Mouse (Mus musculus): Measurements from ENCODE around the gene Ercc5. TPM values are rescaled to one million over a fixed set of nuclear protein-coding genes. Genes with fewer than 3 reads are reported as not detected.

The Ercc5 gene
- total and polyA plus RNA-seq, 2 experiments from 2014 or later: 14.9 to 23.6 TPM

DNA sequence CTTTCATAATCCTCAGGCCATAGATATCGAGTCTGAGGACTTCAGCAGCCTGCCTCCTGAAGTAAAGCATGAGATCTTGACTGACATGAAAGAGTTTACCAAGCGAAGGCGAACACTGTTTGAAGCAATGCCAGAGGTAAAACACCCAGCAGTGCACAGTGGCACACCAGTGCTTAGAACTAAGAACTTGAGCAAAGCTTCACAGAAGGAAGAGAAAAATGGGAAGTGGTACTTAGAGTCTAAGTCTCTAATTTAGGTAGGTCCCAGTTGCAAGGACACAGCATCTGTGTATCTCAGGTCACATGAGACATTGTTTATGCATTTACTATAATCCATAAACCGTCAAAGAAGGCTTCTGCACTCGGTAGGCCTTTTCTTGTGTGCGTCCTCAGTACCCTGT is 14.3 kb downstream of the Ercc5 start:
- peaks cover 61% of the 10 kb centered on the region for H3K36me3 ChIP-seq (ENCODE audit: insufficient read depth, low read length)
- WGBS: 97% methylated on average over 6 of the region's 6 CpGs

GRCm38 (mm10) chr1:44162389-44162788 is 14.8 kb downstream of the Ercc5 start:
- Histone ChIP-seq H3K36me3 (ENCODE audit: insufficient read depth, low read length) (peaks cover 66% of the 10 kb centered on the region), H3K27me3 (ENCODE audit: insufficient read depth, low read length) (no peaks in the 10 kb centered on the region), H3K4me3 (ENCODE audit: low read depth, low read length) (no peak overlapping the region), H3K27ac (ENCODE audit: low read depth, low read length) (no peak overlapping the region), H3K4me2 (ENCODE audit: low read depth, low read length, poor library complexity, severe bottlenecking) (no peak overlapping the region), H3K4me1 (ENCODE audit: insufficient read depth, low read length) (no peaks in the 10 kb centered on the region), H3K9ac (replicated peaks; ENCODE audit: low read length, poor library complexity, severe bottlenecking) (no peak overlapping the region), H3K9me3 (ENCODE audit: low read length) (no peaks in the 10 kb centered on the region)
- ATAC-seq (ENCODE audit: low FRiP score) (no peak), DNase-seq (ENCODE audit: low spot score) (no peak)
- TF ChIP-seq CTCF (IDR thresholded peaks at IDR 0.05): no peak
- 87% methylated on average over 5 of the region's 5 CpGs for WGBS

More for the DNA sequence above, 14.3 kb downstream of the Ercc5 start:
- H3K27ac ChIP-seq (ENCODE audit: low read depth, low read length): no peak overlapping the region
- no peaks in the 10 kb centered on the region for H3K9me3 ChIP-seq (ENCODE audit: low read length)
- H3K27me3 ChIP-seq (ENCODE audit: insufficient read depth, low read length): no peaks in the 10 kb centered on the region
- H3K4me2 ChIP-seq (ENCODE audit: low read depth, low read length, poor library complexity, severe bottlenecking): no peak overlapping the region
- ATAC-seq (ENCODE audit: low FRiP score) (no peak), DNase-seq (ENCODE audit: low spot score) (no peak)
- H3K9ac ChIP-seq (replicated peaks; ENCODE audit: low read length, poor library complexity, severe bottlenecking): no peak overlapping the region
- TF ChIP-seq CTCF (IDR thresholded peaks at IDR 0.05): no peak
- H3K4me3 ChIP-seq (ENCODE audit: low read depth, low read length): no peak overlapping the region
- no peaks in the 10 kb centered on the region for H3K4me1 ChIP-seq (ENCODE audit: insufficient read depth, low read length)

DNA sequence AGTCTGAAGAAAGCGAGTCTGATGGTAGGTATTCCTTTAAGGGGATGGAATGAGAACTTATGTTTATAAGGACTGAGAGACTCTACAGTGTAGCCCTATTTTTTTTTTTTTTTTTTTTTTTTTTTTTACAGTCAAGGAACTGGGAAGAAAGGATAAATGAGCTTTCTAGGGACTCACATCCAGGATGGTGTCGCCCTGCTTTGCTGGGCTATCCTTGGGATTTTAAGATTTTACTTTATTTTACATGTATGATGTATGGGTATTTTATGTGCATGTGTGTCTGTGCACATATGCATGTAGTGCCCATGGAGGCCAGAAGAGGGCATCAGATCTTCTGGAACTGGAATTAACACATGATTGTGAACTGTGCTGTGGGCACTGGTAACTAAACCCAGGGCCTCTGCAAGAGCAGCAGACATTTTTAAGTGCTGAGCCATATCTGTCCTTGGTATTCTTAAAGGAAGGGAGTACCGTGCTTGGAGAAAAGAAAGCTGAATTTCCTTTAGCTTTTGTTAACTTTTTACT is 20.4 kb downstream of the Ercc5 start:
- no peak for ATAC-seq (ENCODE audit: low FRiP score)
- Histone ChIP-seq H3K9ac (replicated peaks; ENCODE audit: low read length, poor library complexity, severe bottlenecking) (no peak overlapping the region), H3K4me2 (ENCODE audit: low read depth, low read length, poor library complexity, severe bottlenecking) (no peak overlapping the region), H3K4me3 (ENCODE audit: low read depth, low read length) (no peak overlapping the region), H3K4me1 (ENCODE audit: insufficient read depth, low read length) (no peaks in the 10 kb centered on the region), H3K27ac (ENCODE audit: low read depth, low read length) (no peak overlapping the region), H3K27me3 (ENCODE audit: insufficient read depth, low read length) (no peaks in the 10 kb centered on the region), H3K9me3 (ENCODE audit: low read length) (no peaks in the 10 kb centered on the region), H3K36me3 (ENCODE audit: insufficient read depth, low read length) (peaks cover 47% of the 10 kb centered on the region)
- no peak for DNase-seq (ENCODE audit: low spot score)
- TF ChIP-seq CTCF (IDR thresholded peaks at IDR 0.05): peak; percentile 36
- 96% methylated on average over 3 of the region's 3 CpGs for WGBS

DNA sequence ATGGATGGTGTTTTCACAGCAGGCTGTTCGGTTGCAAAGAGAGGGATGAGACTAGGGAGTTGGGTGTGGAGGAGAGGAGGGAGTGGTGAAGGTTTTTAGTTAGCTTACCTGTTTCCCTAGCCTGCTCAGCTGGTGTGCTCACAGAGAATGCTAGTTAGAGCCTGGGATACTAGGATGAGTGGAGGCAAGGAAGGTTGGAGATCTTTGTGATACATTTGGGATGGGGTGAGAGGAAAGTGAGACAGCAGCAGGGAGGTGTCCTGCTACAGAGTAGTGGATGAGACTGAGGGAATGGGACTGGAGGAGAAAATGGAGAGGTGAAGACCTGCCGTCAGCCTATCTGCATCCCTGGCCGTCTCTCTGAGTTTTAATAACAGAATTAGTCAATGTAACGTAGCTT is 25.1 kb downstream of the Ercc5 start:
- H3K36me3 ChIP-seq (ENCODE audit: insufficient read depth, low read length): peaks cover 43% of the 10 kb centered on the region
- TF ChIP-seq CTCF (IDR thresholded peaks at IDR 0.05): no peak
- ATAC-seq (ENCODE audit: low FRiP score) (no peak), DNase-seq (ENCODE audit: low spot score) (no peak)
- no peak overlapping the region for H3K9ac ChIP-seq (replicated peaks; ENCODE audit: low read length, poor library complexity, severe bottlenecking)
- WGBS: 96% methylated on average over 4 of the region's 4 CpGs
- no peaks in the 10 kb centered on the region for H3K4me1 ChIP-seq (ENCODE audit: insufficient read depth, low read length)
- H3K9me3 ChIP-seq (ENCODE audit: low read length): no peaks in the 10 kb centered on the region
- H3K4me2 ChIP-seq (ENCODE audit: low read depth, low read length, poor library complexity, severe bottlenecking): no peak overlapping the region
- H3K4me3 ChIP-seq (ENCODE audit: low read depth, low read length): no peak overlapping the region
- no peak overlapping the region for H3K27ac ChIP-seq (ENCODE audit: low read depth, low read length)
- no peaks in the 10 kb centered on the region for H3K27me3 ChIP-seq (ENCODE audit: insufficient read depth, low read length)

- Histone ChIP-seq H3K9me3 (ENCODE audit: low read length) (no peaks in the 10 kb centered on the region), H3K36me3 (ENCODE audit: insufficient read depth, low read length) (peaks cover 36% of the 10 kb centered on the region), H3K4me2 (ENCODE audit: low read depth, low read length, poor library complexity, severe bottlenecking) (no peak overlapping the region), H3K4me1 (ENCODE audit: insufficient read depth, low read length) (no peaks in the 10 kb centered on the region), H3K4me3 (ENCODE audit: low read depth, low read length) (no peak overlapping the region), H3K27ac (ENCODE audit: low read depth, low read length) (no peak overlapping the region), H3K27me3 (ENCODE audit: insufficient read depth, low read length) (no peaks in the 10 kb centered on the region), H3K9ac (replicated peaks; ENCODE audit: low read length, poor library complexity, severe bottlenecking) (no peak overlapping the region)
- DNase-seq (ENCODE audit: low spot score) (no peak), ATAC-seq (ENCODE audit: low FRiP score) (no peak)
- peak; percentile 46 for TF ChIP-seq CTCF (IDR thresholded peaks at IDR 0.05)
- 85% methylated on average over 8 of the region's 8 CpGs for WGBS
Measured at GRCm38 (mm10) chr1:44173903-44174302, 26.4 kb downstream of the Ercc5 start.

- Histone ChIP-seq H3K27me3 (ENCODE audit: insufficient read depth, low read length) (no peaks in the 10 kb centered on the region), H3K4me3 (ENCODE audit: low read depth, low read length) (no peak overlapping the region), H3K27ac (ENCODE audit: low read depth, low read length) (no peak overlapping the region), H3K9me3 (ENCODE audit: low read length) (no peaks in the 10 kb centered on the region), H3K4me1 (ENCODE audit: insufficient read depth, low read length) (no peaks in the 10 kb centered on the region), H3K36me3 (ENCODE audit: insufficient read depth, low read length) (peaks cover 32% of the 10 kb centered on the region), H3K4me2 (ENCODE audit: low read depth, low read length, poor library complexity, severe bottlenecking) (no peak overlapping the region), H3K9ac (replicated peaks; ENCODE audit: low read length, poor library complexity, severe bottlenecking) (no peak overlapping the region)
- no peak for TF ChIP-seq CTCF (IDR thresholded peaks at IDR 0.05)
- WGBS: 95% methylated on average over 5 of the region's 5 CpGs
- DNase-seq (ENCODE audit: low spot score) (no peak), ATAC-seq (ENCODE audit: low FRiP score) (no peak)
Measured at GRCm38 (mm10) chr1:44178086-44178485, 30.5 kb downstream of the Ercc5 start.
